Mouse (Mus musculus) layer of hippocampus, postnatal 25 days (tissue): Measurements from ENCODE around the gene Lin52. TPM values are rescaled to one million over a fixed set of nuclear protein-coding genes. Genes with fewer than 3 reads are reported as not detected.

Source experiments
- DNase-seq, 2 experiments: peaks; one replicate each; pipeline ENCODE4 v3.0.0; 2022; ENCODE audit warnings: mixed read lengths in 2 of 2, low spot score in 1 of 2; ENCODE audit errors: extremely low spot score in 1 of 2
- total RNA-seq, 2 experiments: library from RNA; stranded (reverse); gene quantifications; 2 replicates each; pipeline ENCODE4 v1.2.3; 2021

The Lin52 gene
- total RNA-seq, 2 experiments from 2014 or later = 20.4 to 25.5 TPM

DNA sequence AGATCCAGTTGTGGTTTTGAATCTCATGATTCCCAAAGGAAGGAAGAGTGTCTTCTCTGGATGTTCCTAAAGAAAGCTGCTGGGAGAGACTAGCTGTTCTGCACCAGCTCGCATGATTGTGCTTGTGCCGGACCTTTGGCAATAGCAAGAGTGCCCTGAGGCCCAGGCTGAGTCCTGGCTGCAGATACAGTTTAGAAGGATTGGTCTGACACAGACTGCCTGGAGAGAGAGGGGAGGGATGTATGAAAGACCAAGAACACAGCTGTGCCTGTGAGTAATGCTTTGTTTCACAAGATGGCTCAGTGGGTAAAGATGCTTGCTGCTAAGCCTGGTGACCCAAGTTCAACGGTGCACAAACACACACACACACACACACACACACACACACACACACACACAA, 11.6 kb downstream of the Lin52 start:
- DNase-seq = no peak

DNA sequence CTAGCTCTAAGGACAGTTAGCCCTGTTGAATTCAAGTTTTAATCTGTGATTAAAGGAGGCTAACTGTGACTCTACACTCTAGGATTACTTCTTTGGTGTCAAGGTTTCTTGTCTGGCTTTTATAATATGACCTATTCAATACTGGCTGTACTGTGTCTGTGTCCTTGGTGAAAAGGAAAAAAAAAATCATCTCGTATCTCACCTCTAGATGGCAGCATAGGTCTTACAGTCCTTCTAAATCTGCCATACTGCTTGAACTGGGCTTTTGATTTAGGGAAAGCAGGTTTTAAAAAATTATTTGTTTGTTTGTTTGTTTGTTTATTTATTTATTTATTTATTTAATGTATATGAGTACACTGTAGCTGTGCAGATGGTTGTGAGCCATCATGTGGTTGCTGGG, 17.5 kb downstream of the Lin52 start:
- DNase-seq = no peak

DNA sequence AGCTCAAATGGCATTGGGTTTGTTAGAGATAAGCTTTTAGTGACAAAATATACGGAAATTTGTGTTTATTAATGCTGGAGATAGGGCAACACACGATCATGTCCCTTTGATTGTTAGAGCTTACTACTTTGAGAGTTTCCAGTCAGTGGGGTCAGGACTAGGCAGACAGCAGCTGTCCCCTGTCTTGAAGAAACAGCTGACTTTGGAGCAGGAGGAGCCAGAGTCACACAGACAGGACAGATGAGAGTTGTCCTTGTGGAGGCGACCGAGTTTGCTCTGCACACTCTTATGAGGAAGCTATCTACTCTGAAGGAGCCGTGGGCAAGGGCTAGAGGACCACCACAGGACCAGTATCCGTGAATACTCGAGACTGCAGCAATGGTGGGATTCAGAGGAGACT, 27.7 kb downstream of the Lin52 start:
- DNase-seq = no peak

DNA sequence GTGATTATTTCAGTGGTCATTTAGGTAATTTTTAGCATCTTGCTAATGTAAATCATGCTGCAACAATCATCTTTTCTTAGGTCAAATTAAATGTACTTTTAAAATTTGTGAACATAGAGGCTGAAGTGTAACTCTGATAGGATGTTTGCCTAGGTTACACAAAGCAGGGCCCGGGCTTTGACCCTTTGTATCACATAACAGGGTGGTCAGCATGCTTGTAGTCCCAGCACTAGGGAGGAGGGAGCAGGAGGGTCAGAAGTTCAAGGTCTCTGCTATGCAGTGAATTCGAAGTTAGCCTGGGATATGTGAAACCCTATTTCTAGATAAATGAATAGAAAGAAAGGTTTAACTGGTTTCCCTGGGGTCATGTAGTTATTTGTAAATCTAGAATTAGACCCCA, 30.0 kb downstream of the Lin52 start:
- DNase-seq = no peak

GRCm38 (mm10) chr12:84482778-84483585, 31.8 kb downstream of the Lin52 start:
- no peak for DNase-seq

GRCm38 (mm10) chr12:84487324-84488056, 36.3 kb downstream of the Lin52 start:
- no peak for DNase-seq

- no peak for DNase-seq
Measured at GRCm38 (mm10) chr12:84496795-84497194, 45.6 kb downstream of the Lin52 start.

GRCm38 (mm10) chr12:84500528-84501263, 49.5 kb downstream of the Lin52 start:
- DNase-seq = no peak

- DNase-seq = no peak
Measured at GRCm38 (mm10) chr12:84501278-84501677, 50.1 kb downstream of the Lin52 start.

GRCm38 (mm10) chr12:84506856-84507255, 55.6 kb downstream of the Lin52 start:
- DNase-seq = no peak

DNA sequence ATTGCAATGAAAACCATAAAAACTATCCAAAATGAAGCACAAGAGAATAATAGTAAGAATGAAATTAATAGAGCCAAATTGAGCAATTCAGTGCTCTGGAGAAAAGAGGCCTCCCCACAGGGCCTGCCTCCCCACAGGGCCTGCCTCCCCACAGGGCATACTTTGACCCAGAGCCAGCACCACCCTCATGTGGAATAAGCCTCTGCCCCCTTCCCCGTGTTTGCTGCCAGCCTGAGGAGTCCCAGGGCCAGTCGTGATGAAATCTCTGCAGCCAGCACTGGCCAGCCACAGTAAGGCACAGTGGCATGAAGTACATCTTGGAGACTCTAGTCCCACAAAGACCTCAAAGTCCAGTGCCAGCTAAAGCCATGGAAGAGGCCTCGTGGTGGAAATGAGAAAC, 60.8 kb downstream of the Lin52 start:
- no peak for DNase-seq

DNA sequence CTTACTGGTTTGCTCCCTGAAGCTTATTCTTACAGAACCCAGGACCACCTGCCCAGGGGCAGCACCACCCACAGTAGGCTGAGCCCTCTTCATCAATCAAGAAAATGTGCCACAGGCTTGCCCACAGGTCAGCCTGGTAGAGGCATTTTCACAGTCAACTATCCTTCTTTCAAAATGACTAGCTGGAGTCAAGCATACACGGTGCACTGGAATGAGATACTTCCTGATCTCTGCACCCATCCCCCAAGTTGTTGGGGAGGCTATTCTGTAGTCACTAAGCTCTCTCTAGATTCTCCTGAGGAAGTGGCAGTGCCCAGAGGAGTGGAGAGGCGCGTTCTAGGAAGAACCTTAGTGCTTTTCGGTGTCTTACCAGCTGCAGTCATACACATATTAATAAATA, 64.3 kb downstream of the Lin52 start:
- DNase-seq = no peak

- no peak for DNase-seq
Measured at GRCm38 (mm10) chr12:84516642-84517041, 65.4 kb downstream of the Lin52 start.

GRCm38 (mm10) chr12:84518018-84518417, 66.8 kb downstream of the Lin52 start:
- DNase-seq = no peak

GRCm38 (mm10) chr12:84523728-84524127, 72.5 kb downstream of the Lin52 start:
- DNase-seq = no peak

DNA sequence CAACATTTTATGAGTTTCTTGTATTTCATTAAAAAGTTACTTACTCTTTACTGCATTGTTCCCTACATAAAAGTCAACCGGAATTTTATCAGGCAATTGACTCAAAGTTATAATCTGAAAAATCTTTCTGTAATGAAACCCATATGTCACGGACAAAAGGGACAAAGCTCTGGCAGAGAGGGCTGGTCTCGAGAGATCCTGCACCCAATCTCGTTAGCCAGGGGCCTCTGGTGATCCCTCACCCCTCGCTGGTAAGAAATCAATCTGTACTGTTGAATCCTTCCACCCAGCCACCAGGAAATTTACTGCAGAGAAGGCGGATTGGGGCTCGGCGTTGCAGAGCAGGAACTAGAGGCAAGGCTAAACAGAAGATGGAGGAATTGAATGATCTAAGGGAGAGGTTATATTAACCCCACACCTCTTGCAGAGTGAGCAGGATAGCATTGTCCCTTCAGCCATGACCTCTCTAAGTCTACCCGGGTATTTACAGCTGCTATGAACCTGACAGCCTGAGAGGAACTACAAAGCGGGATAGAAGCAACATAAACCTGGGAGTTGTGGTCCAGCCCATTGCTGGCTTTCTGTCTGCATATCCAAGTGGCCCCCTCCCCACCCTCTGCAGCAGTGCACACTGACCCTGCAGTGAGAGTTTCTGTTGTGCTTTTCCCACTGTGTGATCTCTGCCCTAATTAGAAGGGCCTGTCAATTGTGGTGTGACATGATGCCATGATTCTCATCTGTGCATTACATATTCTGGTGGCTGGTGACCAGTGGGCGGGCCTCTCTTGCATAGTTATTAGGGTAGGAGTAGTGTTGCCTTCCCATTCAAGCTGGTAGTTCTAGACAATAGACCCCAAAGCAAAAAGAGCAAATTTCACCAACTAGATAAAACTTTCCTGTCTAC, 73.2 kb downstream of the Lin52 start:
- DNase-seq = no peak

GRCm38 (mm10) chr12:84525422-84525821, 74.2 kb downstream of the Lin52 start:
- DNase-seq = no peak

- DNase-seq = no peak
Measured at GRCm38 (mm10) chr12:84530426-84530825, 79.2 kb downstream of the Lin52 start.

- DNase-seq = no peak
Measured at GRCm38 (mm10) chr12:84531906-84532829, 80.9 kb downstream of the Lin52 start.
